Mouse (Mus musculus) cerebellum, adult 11-12 months (tissue): ENCODE measurements around the gene A630076J17Rik.

ENCODE experiments used
- DNase-seq: peaks from one replicate; pipeline ENCODE4 v3.0.0; 2022

A630076J17Rik gene

DNA sequence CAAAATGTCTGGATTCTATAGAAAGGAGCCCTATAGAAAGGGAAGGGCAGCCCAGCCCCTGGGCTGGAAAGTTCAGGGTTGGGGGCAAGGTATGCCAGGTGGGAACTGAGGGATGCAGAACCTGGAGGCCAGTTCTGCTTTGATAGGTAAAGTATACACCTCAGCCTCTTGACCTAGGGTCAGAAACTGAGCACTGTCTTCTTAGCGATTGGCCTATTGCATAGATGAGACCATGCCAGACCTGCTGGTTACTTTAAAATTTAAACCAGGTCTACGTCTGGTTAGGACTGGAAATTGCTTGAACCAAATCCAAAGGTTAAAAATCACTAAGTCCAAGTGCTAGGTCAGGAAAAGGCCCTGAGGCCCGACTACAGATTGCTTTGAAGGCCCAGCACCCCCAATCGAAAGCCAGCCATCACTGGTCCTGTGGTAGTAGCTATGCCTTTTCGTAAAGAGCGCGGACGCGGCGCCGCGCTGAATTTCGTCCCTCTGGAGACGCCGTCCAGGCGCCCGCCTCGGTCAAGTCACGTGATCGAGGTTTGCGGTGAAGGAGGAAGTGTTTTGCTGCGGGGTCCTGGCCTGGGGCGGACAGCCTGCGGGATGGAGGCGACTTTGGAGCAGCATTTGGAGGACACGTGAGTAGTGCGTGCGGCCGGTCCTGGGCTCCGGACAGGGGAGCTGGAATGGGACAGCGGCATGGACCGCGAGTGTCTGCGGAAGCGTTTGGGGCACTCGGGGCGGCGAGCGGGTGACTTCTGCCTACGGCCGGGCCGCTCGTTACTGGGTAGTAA is 48.3 kb downstream of the A630076J17Rik start, which contains the start of gene Lamtor5:
Gene Lamtor5, plus strand, starts transcription at position 380 of the 791 bp plus-strand sequence.
- DNase-seq: peak; percentile 90
